Mouse (Mus musculus): Measurements from ENCODE around the gene Zfp664. TPM values are rescaled to one million over a fixed set of nuclear protein-coding genes. Genes with fewer than 3 reads are reported as not detected.

Gene Zfp664
- total RNA-seq, 1 experiment from 2014 or later = 25.4 TPM

DNA sequence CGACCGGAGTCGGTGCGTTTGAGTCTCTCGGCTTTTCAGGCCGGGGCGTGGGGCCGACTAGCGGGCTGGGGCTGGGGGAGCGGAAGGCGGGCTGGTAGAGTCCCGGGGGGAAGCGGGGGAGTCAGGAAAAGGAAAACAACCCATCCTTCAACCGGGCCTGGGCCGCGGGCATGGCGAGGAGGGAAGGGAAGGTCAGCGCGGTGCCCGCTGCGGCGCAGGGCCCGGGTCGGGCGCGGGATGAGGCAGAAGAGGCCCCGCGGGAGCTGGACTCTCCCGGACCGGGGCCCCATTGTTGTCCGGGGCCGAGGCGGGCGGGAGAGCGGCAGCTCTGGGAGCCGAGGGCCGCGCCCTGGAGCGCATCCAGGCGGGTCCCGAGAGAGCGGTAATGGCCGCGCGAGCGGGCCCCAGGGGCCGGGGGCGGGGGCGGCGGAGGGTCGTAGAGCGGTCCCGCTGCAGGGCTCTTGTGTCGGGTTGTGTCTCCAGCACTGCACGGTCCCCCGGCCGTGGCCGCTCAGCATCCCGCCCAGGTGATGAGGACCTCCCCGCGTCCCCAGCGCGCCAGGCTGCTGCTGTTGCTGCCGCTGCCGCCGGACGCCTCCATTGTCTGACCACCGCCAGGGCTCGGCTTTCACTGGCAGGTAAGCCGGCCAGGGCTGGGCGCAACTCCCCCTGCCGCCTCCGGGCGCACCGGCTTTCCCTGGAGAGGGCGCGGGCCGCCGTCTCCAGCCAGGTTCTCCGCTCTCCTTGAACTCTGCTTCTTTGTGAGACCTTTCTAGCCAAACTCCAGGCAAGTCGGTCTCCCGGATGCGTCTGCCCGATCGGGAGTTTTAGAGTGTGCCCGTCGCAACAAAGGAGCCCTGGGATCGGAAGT lies 615 bp downstream of the Zfp664 start:
- no peak for ATAC-seq (ENCODE audit: extremely low read depth, insufficient number of reproducible peaks, low FRiP score, poor library complexity, severe bottlenecking)

DNA sequence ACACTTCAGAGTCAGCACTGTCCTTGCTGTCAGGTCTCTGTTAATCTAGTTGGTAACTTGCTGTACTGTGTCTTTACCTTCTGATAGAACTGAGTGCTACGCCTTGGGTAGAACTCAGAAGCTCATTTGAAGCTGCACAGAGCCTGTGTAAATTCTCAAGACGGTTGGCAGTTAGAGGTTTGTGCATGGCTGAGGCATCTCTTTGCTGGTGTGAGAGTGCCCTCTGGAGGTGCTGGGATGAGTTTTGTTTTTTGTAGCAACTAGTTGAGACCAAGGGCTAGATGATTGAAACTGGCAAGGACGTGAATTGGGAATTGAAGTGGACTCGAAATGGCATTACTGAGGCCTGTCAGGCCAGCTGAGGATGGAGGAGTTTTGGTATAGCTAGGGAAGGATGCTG lies 6.5 kb downstream of the Zfp664 start:
- ATAC-seq (ENCODE audit: extremely low read depth, insufficient number of reproducible peaks, low FRiP score, poor library complexity, severe bottlenecking) = 0 out of 2 replicates have a peak, but pooled peaks have one; percentile 25

DNA sequence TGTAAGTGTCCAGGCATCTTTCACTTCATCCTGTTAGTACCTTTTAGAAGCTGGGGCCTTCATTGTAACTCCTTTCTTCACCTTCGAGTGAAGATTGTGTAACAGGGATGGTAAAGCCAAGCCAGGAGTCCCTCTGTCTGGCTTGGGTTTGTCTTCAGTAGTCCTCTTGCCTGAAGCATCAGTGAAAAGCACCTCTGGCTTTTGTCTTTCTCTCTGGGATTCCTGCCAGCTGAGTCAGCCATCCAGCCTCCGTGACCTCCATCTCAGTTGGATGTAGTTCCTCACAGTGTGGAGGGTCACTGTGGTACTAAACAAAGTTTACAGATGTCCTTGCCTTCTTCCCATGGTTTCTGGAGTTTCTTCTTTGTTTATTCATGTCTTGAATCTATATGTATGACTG lies 9.5 kb downstream of the Zfp664 start:
- ATAC-seq (ENCODE audit: extremely low read depth, insufficient number of reproducible peaks, low FRiP score, poor library complexity, severe bottlenecking) = no peak

DNA sequence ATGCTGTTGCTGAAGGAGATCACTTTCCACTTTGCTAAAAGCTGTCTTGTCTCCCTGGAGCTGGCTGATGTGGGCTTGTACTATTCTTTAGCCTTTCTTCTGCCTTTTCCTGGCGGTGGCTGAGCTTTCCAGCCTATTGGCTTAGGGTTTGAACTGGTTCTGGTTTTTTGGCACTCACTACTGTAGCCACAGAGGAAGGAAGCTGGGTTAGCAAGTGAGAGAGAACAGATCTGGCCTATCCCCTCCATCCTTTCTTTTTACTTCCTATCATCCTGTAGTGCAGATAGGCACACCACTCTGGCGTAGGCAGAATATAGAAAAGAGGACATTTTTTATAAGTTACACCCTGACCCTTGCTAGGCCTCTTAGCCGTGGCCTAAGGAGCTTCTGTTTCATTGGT lies 10.6 kb downstream of the Zfp664 start:
- no peak for ATAC-seq (ENCODE audit: extremely low read depth, insufficient number of reproducible peaks, low FRiP score, poor library complexity, severe bottlenecking)

DNA sequence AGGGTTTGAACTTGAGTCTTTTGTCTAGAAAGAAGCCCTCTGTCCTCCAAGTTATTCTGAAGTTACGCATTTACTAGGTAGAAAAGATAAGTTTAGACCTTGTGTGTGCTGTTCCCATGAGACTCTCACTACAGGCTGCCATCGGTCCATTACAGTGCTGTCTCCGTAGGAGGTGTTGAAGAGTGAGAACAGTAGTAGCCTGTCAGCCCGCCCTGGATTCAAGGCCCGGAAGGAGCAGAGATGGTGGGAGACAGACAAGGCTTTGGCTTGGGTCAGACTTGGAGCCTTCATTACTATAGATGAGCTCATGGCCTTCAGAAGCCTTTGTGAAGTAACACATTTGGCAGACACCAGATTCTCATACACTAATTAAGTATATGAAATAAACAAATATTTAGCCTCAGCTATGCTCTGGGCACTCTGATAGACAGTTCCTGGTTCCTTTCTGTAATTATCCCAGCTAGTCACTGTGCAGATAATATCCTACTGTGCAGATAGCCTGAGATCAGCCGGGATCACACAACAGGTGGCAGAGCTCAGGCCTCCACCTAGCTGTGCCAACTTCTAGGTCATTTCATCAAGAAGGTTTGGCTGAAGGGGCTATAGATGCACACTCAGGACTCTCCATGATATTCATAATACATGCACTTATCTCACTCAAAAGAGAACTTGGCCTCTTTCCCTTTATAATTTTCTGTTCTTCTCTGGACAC lies 11.6 kb downstream of the Zfp664 start:
- ATAC-seq (ENCODE audit: extremely low read depth, insufficient number of reproducible peaks, low FRiP score, poor library complexity, severe bottlenecking) = no peak

DNA sequence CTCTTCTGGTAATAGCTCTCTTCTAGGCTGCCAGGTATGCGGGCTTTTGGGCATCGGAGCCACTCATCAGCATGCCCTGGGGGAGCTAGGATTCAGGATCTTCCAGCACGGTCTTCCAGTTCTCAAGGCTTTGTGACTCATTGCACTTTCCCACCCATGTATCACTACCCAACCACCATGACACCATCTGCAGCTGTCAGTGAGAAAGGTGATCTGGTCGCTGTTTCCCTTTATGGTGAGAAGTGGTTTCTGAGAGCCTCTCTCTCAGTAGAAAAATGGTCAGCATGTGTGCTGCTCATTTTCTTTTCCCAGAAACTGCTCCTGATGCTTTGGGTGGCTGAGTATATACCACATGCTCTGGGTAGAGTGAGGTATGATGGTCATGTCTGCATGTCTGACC lies 16.8 kb downstream of the Zfp664 start:
- no peak for ATAC-seq (ENCODE audit: extremely low read depth, insufficient number of reproducible peaks, low FRiP score, poor library complexity, severe bottlenecking)

DNA sequence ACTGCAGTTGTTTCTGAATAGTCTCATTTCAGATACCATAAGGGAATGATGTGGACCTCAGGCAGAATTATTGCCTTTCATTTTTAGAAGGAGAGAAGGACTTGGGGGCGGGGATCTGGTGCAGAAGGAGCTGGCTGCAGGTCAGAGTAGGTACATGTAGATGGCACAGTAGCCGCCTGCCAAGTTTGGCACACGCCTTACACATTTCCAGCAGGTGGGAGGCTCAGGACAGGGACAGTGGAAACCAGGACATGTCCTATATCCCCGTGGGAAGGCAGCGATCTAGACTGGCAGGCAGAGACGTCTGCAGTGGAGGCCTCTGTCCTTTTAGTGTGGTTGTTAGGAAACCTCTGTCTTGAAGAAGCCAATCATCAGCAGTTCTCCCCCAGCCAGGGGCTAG lies 17.3 kb downstream of the Zfp664 start:
- no peak for ATAC-seq (ENCODE audit: extremely low read depth, insufficient number of reproducible peaks, low FRiP score, poor library complexity, severe bottlenecking)

DNA sequence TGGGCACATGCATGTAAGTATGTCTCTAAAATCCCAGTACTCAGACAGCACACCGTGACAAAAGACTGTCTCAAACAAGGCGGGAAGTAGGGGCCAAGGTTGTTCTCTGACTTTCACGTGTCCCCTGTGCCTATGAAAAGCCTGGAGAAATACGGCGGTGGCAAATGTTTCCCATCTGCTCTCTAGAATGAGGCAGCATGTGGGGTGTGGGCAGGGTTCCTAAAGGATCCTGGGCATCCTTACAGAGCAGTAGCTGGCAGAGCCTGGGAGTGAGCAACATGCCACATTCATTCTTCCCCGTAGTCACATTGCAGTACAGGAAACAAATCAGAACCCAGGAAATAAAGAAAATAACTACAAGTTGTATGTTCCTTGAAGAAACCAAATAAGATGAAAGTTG lies 21.4 kb downstream of the Zfp664 start:
- ATAC-seq (ENCODE audit: extremely low read depth, insufficient number of reproducible peaks, low FRiP score, poor library complexity, severe bottlenecking) = no peak

DNA sequence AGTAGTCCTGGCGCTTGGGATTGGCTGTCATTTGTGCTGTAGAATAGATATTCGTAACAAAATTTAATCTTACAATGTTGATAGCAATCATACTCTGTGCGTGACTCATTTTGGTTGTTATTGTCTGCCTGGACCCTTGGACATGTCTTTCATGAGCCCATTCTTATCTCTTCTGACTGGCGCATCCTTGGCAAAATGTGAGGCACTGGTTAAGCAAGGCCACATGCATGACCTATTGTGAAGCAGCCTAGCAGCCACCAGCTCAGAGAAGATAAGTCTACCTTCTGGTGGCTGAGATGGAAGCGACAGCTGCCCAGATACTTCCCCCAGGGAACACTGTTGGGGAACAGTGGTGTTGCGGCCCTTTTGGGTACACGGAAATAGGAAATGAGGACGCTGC lies 26.2 kb downstream of the Zfp664 start:
- ATAC-seq (ENCODE audit: extremely low read depth, insufficient number of reproducible peaks, low FRiP score, poor library complexity, severe bottlenecking) = no peak

DNA sequence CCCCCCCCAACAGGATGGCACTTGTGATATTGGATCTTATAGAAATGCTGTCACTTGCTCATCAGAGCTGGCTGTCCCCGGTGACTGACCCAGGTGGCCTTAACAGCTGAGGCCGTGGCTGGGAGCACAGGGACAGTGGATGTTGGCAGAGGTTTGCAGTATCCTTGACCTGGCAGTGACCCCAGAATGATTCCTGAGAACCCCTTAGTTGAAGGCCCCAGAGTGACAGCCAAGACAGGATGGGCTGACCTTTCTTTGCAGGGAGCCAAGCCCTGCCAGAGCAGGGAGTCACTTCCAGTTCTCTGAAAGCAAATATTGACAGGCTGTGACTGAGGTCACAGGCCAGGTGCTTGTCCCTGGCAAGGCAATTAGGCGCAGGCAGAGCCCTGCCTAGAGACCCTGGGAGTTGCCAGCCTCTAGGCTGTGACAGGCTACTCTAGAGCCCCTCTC lies 29.5 kb downstream of the Zfp664 start:
- no peak for ATAC-seq (ENCODE audit: extremely low read depth, insufficient number of reproducible peaks, low FRiP score, poor library complexity, severe bottlenecking)

DNA sequence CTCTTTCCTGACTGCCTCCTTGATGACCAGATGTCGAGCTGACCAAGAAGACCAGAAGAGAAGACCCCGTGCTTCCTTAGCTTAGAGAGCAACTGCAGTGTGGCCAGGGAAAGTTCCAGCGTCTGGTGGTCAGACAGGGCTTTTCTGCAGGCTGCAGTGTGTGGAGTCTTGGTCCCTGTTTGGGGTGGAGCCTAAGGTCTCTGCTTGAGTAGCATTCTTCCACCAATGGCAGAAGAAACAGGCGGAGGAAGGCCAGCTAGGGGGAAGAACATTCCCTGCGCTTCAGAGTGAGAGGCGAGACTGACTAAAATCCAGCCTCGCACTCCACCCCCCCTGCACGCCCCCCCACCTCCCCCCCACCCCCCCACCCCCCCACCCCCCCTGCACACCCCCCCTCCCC lies 33.6 kb downstream of the Zfp664 start:
- no peak for ATAC-seq (ENCODE audit: extremely low read depth, insufficient number of reproducible peaks, low FRiP score, poor library complexity, severe bottlenecking)

DNA sequence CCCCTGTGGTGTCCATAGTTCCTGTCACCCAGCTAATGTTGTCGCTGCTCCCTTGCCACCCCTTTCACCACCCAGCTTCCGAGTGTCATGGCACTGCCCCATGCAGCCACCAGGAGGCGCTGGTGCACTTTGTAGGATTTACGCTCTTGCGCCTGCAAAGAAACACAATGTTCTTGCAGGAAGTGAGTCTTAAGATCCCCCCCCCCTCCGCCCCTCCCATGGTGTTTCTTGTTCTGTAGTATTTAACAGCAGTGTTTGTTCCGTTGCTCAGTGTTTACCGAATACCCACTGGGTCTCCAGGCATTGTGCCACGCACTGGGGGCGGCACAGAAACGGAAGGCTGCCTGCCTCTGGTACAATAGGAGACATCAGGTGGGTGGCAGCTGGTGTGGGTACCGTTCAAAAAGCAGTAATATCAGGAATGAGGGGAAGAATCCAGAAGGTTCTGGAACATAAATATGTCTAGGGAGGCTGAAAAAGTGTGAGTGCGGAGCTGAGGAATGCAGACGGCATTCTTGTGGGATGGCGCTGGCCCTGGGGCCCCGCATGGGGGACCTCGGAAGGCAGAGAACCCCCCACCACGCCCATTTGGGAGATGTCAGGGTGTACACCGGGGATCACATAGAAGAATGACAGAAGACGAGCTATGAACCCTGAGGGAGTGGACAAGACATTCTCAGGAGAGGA lies 37.6 kb downstream of the Zfp664 start:
- ATAC-seq (ENCODE audit: extremely low read depth, insufficient number of reproducible peaks, low FRiP score, poor library complexity, severe bottlenecking) = peak; percentile 94

DNA sequence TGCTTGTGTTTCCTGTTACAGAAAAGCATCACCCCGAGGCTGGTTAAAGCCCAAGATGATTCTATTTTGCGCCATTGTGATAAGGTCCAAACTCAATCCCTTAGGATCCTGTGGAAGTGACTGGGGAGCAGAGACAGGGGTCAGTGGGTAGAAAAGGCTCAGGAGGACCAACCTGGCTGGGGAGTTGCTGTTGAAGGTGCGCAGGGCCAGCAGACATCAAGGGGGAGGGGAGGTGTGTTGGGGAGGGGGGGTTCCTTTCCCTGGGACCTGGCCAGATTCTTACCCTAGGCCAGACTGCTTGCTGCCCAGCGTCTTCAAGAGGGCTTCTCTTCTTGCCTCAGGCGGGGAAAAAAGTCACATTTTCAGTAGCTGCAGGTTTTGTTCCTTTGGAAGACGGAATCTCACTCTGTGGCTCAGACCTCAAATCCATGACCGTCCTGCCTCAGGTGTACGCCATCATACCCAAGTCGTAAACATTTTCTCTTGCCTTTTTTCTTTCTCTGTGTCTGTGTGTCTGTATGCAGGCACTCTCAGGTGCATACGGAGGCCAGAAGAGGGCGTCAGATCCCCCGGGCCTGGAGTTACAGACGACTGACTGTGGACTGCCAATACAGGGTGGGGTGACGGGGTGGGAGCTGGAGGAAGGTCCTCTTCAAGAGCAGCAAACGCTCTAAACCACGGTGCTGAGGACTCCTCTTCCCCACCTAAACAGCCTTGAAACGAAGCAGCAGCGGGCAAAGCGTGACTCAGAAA lies 38.4 kb downstream of the Zfp664 start:
- ATAC-seq (ENCODE audit: extremely low read depth, insufficient number of reproducible peaks, low FRiP score, poor library complexity, severe bottlenecking) = no peak

DNA sequence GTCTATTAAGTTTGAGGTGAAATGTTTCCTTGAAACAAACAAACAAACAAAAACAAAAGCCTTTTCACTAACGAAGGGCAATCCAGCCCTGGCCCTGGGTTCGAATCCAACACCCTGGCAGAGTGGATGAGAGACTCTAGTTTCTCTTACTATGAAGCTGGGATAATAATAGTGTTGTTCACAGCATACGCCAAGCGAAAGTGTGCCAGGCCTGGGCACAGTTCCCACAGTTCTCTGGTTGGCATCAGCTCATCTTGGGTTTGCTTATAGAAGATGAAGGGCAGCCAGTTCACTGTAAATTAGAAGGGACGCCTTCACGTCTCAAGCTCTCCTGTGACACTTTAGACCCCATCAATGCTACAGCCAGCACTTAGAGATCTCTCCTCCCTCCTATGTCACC lies 39.2 kb downstream of the Zfp664 start:
- ATAC-seq (ENCODE audit: extremely low read depth, insufficient number of reproducible peaks, low FRiP score, poor library complexity, severe bottlenecking) = no peak

DNA sequence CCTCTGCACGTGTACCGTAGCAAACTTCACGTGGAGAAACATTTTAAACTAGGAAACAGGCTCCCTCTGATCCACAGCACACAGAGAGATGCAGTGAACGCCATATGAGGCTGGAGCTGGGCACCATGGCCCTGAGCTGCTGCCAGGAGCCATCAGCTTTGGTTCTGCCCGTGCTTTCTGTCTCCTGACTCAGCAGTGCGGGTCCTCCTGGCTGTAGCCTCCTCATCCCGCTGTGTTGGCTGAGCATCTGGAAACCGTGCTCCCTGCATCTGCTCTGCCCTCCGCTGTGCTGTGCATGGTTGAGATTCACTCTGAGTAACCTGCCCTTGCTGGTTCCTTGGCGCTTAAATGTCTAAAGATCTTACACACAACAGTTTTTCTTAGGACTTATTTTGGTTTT lies 39.7 kb downstream of the Zfp664 start:
- no peak for ATAC-seq (ENCODE audit: extremely low read depth, insufficient number of reproducible peaks, low FRiP score, poor library complexity, severe bottlenecking)

DNA sequence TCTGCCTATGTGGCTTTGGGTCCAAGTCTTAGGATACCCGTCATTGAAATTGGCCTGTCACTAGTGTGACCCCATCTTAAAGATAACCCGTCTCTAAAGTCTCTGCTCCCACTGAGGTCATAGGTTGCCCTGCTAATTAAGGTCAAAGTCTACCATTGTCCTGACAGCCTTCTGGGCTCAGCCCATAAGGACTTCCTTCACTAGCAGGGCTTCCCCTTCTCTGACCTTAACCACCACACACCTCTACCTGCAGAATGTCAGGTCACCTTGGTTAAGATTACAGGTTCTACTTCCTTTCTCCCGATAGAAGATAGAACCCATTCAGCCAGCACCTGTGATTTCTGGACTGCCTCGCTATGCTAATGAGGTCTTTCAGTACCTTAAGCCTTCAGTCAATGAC lies 41.4 kb downstream of the Zfp664 start:
- ATAC-seq (ENCODE audit: extremely low read depth, insufficient number of reproducible peaks, low FRiP score, poor library complexity, severe bottlenecking) = no peak

DNA sequence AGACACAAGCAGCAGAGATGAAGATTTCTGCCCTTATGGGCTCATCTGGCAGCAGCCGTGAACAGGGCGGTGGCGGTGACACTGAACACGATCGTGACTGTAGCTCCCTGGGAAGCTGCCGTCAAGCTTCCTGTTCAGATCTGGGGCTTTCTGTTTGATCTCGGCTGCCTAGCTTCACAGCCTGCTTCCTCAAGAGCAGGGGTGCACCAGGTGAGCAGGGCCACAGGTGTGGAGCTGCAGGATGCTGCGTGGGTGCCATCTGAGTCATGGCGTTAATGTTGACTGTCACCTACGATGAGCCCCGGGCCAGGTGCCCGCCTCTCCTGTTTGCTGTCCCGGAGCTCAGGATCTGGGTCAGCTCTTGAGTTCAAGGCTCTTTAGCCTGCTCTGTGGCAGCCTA lies 44.4 kb downstream of the Zfp664 start:
- ATAC-seq (ENCODE audit: extremely low read depth, insufficient number of reproducible peaks, low FRiP score, poor library complexity, severe bottlenecking) = no peak

DNA sequence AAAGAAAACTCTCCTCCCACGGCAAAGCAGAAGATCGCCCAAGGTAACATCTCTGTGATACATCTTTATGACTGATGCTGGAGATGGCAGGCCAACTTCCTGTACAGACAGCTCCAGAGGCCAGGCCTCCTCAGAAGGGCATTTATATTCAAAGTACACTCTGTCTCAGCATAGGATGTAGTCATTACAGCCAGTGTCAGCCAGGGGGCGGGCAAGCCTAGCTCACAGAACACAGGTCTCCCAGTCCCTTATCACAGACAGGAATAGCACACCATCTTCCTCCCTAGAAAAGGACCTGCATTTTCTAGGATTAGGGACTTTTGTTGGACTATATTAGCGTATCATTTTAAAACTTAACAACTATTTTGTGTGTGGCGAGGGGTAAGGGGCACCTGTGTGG lies 46.4 kb downstream of the Zfp664 start:
- no peak for ATAC-seq (ENCODE audit: extremely low read depth, insufficient number of reproducible peaks, low FRiP score, poor library complexity, severe bottlenecking)

DNA sequence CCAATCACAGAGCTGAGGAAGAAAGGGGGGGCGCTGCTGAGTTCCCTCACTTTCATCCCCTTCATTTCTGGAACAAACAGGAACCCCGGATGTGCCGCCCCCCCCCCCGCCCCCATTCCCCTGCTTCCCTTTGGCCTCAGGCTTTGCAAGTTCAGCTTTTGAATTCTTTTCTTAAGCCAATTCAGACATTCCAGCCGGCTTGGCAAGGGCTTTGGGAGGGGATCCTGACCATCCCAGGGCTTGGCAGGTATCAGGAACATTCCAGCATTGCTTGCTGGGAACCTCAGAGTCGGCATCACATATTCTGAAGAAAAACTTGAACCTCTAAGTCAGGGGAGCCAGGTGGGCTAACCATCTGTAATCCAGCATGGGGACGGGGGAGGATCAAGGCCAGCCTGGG lies 49.8 kb downstream of the Zfp664 start:
- ATAC-seq (ENCODE audit: extremely low read depth, insufficient number of reproducible peaks, low FRiP score, poor library complexity, severe bottlenecking) = no peak
